Mouse (Mus musculus): Measurements from ENCODE around the gene Slc6a1. TPM values are rescaled to one million over a fixed set of nuclear protein-coding genes. Genes with fewer than 3 reads are reported as not detected.

Slc6a1 gene
- not detected for polyA plus RNA-seq (2014; fragmentation: Illumina TruSeq; extraction: RNeasy Lipid Tissue Mini Kit (QIAGEN cat#74804))

GRCm38 (mm10) chr6:114282469-114283277 is at the start of gene Slc6a1:
TSS of gene Slc6a1 (plus strand) at chr6:114282635.

Other genes starting within 250 kb of the Slc6a1 start
- 1.8 TPM for gene Atp2b2, start 240.0 kb upstream of the Slc6a1 start, polyA plus RNA-seq (2014; fragmentation: Illumina TruSeq; extraction: RNeasy Lipid Tissue Mini Kit (QIAGEN cat#74804))
- gene Slc6a11, start 151.4 kb upstream of the Slc6a1 start, polyA plus RNA-seq (2014; fragmentation: Illumina TruSeq; extraction: RNeasy Lipid Tissue Mini Kit (QIAGEN cat#74804)): 0.23 TPM
- not detected for gene Hrh1, start 115.3 kb downstream of the Slc6a1 start, polyA plus RNA-seq (2014; fragmentation: Illumina TruSeq; extraction: RNeasy Lipid Tissue Mini Kit (QIAGEN cat#74804))